Mouse (Mus musculus) liver, adult (tissue): ENCODE measurements around the gene Hist1h2ab.
"Not testable (repeated sequence)": the region's sequence is repeated elsewhere in the genome, so short reads cannot be mapped to it uniquely, and the experiment has no call there.

Source experiments
- GATA4 ChIP-seq: IDR thresholded peaks from 2 replicates; pipeline ENCODE4 v1.6.1; 2014; ENCODE audit warnings: mild to moderate bottlenecking, low read length; ENCODE audit not compliant: insufficient replicate concordance

The Hist1h2ab gene

GRCm38 (mm10) chr13:23759916-23760239 lies 9.0 kb downstream of the Hist1h2ab start:
- TF ChIP-seq GATA4: no peak

GRCm38 (mm10) chr13:23760240-23760971 lies 9.5 kb downstream of the Hist1h2ab start:
- no peak for TF ChIP-seq GATA4

GRCm38 (mm10) chr13:23760972-23761864 lies 10.3 kb downstream of the Hist1h2ab start, which contains the start of gene Hist1h4a:
Gene Hist1h4a (minus strand): TSS chr13:23761230.
- no peak for TF ChIP-seq GATA4

GRCm38 (mm10) chr13:23761871-23762821 lies 11.2 kb downstream of the Hist1h2ab start, which contains the start of gene Hist1h3a:
Gene Hist1h3a (minus strand): TSS chr13:23762386.
- not testable (repeated sequence) for TF ChIP-seq GATA4

- no peak for TF ChIP-seq GATA4
Observed at GRCm38 (mm10) chr13:23763242-23763585, 12.3 kb downstream of the Hist1h2ab start.

GRCm38 (mm10) chr13:23763586-23764323 lies 12.8 kb downstream of the Hist1h2ab start, which contains the start of gene Hist1h1a:
Gene Hist1h1a (plus strand): TSS chr13:23763666.
- TF ChIP-seq GATA4: no peak

- TF ChIP-seq GATA4: no peak
Observed at GRCm38 (mm10) chr13:23764324-23765171, 13.6 kb downstream of the Hist1h2ab start.

- TF ChIP-seq GATA4: no peak
Observed at GRCm38 (mm10) chr13:23765172-23765513, 14.2 kb downstream of the Hist1h2ab start.

- peak; percentile 57; the same call in 1 of the 2 replicates for TF ChIP-seq GATA4
Observed at GRCm38 (mm10) chr13:23766772-23767171, 15.8 kb downstream of the Hist1h2ab start.

GRCm38 (mm10) chr13:23768834-23769397 lies 18.0 kb downstream of the Hist1h2ab start:
- no peak for TF ChIP-seq GATA4

GRCm38 (mm10) chr13:23769613-23770012 lies 18.7 kb downstream of the Hist1h2ab start, which contains the start of gene Trim38:
Gene Trim38 (plus strand): TSS chr13:23769913.
- TF ChIP-seq GATA4: not testable (repeated sequence)

- no peak for TF ChIP-seq GATA4
Observed at GRCm38 (mm10) chr13:23772561-23773313, 21.8 kb downstream of the Hist1h2ab start.
